Mouse (Mus musculus) cerebellum, adult 2 months (tissue): ENCODE data around the gene Ccdc167.

Experiments used
- CTCF ChIP-seq: fragments of 200-500 bp; IDR thresholded peaks from 2 replicates; pipeline ENCODE4 v1.5.1; 2011; ENCODE audit warnings: low read depth, mild to moderate bottlenecking, control low read depth, low read length, moderate library complexity, borderline replicate concordance; ENCODE audit not compliant: insufficient read depth
- POLR2A ChIP-seq: fragments of 200-500 bp; IDR thresholded peaks from 2 replicates; pipeline ENCODE4 v1.6.1; 2011; ENCODE audit warnings: low read length, control low read depth, borderline replicate concordance; ENCODE audit not compliant: insufficient read depth

- TF ChIP-seq CTCF, result no peak
- no peak for TF ChIP-seq POLR2A
Measured at GRCm38 (mm10) chr17:29680174-29680573, 36.7 kb downstream of the Ccdc167 start.
